Mouse (Mus musculus) hindbrain, postnatal 0 days (tissue): ENCODE measurements around the gene Cars2. TPM values are rescaled to one million over a fixed set of nuclear protein-coding genes. Genes with fewer than 3 reads are reported as not detected.
A peak's percentile ranks its signal among the peaks of the same experiment; 100 is the strongest.

Source experiments
- ATAC-seq: fragments of 200-750 bp; cut with Nextera tagmentation; 2 replicates; pipeline ENCODE4 v1.8.0; 2017; ENCODE audit warnings: mild to moderate bottlenecking, moderate TSS enrichment, moderate library complexity
- DNase-seq: peaks from one replicate; pipeline ENCODE4 v3.0.0-alpha.2; 2015; ENCODE audit warnings: low spot score
- H3K27ac ChIP-seq: fragments of 300-500 bp; sonication (generic); 2 replicates; pipeline ENCODE4 v1.5.1; 2014; ENCODE audit warnings: mild to moderate bottlenecking
- H3K27me3 ChIP-seq: fragments of 300-500 bp; sonication (generic); 2 replicates; pipeline ENCODE4 v1.6.1; 2014; ENCODE audit warnings: low read length, mixed read lengths; ENCODE audit not compliant: insufficient read depth
- H3K36me3 ChIP-seq: fragments of 300-500 bp; sonication (generic); 2 replicates; pipeline ENCODE4 v1.6.1; 2014; ENCODE audit warnings: low read length, mixed read lengths; ENCODE audit not compliant: insufficient read depth
- H3K4me1 ChIP-seq: fragments of 300-500 bp; sonication (generic); 2 replicates; pipeline ENCODE4 v1.6.1; 2014; ENCODE audit warnings: antibody characterized with exemption, low read length, mixed read lengths; ENCODE audit not compliant: insufficient read depth
- H3K4me2 ChIP-seq: fragments of 300-500 bp; sonication (generic); 2 replicates; pipeline ENCODE4 v1.6.1; 2014; ENCODE audit warnings: low read depth, mild to moderate bottlenecking, low read length, moderate library complexity, mixed read lengths
- H3K4me3 ChIP-seq: fragments of 300-500 bp; sonication (generic); 2 replicates; pipeline ENCODE4 v1.5.1; 2014; ENCODE audit warnings: low read length
- H3K9ac ChIP-seq: fragments of 300-500 bp; sonication (generic); replicated peaks from 2 replicates; pipeline ENCODE4 v1.6.1; 2014; ENCODE audit warnings: mild to moderate bottlenecking, low read length, moderate library complexity, mixed read lengths
- H3K9me3 ChIP-seq: fragments of 300-500 bp; sonication (generic); 2 replicates; pipeline ENCODE4 v1.6.1; 2016; ENCODE audit warnings: low read length, mixed read lengths
- CTCF ChIP-seq: IDR thresholded peaks from 2 replicates; pipeline ENCODE4 v1.5.1; 2016; ENCODE audit warnings: antibody characterized with exemption, control low read depth, low read depth
- WGBS: fragments of 180-500 bp; shearing (Covaris S2); extraction: QIAGEN DNeasy Blood & Tissue Kit; methylation state at CpG from one replicate; pipeline ENCODE4 v1.1.7; 2014; 5-methylcytosine and 5-hydroxymethylcytosine counted together
- polyA plus RNA-seq: library from polyadenylated mRNA; unstranded; fragments of >200 nt; fragmentation: Nextera tagmentation; extraction: Ambion mirVana; gene quantifications from 2 replicates; pipeline ENCODE4 v1.2.1, GENCODE M21; 2015
- total RNA-seq: library from RNA; depleted of rRNA; stranded (reverse); fragments of >200 nt; gene quantifications from 2 replicates; pipeline ENCODE4 v1.2.3, GENCODE M21; 2014; rRNA removed

The Cars2 gene
- 42.6 and 58.0 TPM in 2 replicates for total RNA-seq
- 19.3 and 20.7 TPM in 2 replicates for polyA plus RNA-seq

DNA sequence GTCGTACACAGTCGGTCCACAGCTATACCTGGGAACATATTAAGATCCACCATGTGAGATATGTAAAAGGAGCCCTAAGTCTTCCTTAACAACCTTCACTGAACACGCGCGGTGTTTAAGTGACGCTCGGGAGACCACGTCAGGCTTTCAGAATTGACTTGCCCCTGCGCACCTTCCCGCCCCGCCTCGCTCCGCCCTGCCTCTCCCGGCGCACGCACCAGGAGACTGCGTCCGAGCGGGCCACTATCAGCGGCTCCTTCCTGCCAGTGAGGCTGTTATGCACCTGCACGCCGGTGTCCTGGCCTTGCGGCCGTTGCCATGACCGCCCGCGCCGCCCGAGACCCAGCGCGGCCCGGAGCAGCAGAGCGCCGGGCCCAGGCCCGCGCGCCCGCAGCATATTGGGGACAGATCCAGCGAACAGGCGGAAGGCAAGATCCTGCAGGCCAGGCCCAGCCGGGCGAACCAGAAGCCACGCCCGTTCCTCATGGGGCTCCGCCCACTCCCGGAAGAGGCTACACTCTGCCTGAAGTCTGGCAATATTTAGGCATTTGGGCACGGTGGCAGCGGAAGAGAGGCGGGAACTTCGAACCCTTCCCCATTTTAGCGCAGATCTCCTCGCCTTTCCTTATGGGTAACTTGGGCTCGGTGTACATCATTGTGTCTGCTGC is at the start of gene Cars2:
Gene Cars2, minus strand, starts transcription at position 503 of the 668 bp plus-strand sequence.
- no peaks in the 10 kb centered on the region for H3K27me3 ChIP-seq
- peak within 1 kb of the TSS; percentile 88 for H3K27ac ChIP-seq
- no peaks in the 10 kb centered on the region for H3K9me3 ChIP-seq
- DNase-seq (peak; percentile 91), ATAC-seq (peak; percentile 59)
- peaks cover 5% of the 10 kb centered on the region; the same call in 1 of the 2 replicates for H3K4me1 ChIP-seq
- peak within 1 kb of the TSS; percentile 73 for H3K4me3 ChIP-seq
- peak within 1 kb of the TSS; percentile 81 for H3K9ac ChIP-seq
- peak within 1 kb of the TSS; percentile 82 for H3K4me2 ChIP-seq
- under 1% methylated on average over 53 of the region's 53 CpGs for WGBS
- H3K36me3 ChIP-seq: 0 out of 2 replicates have a peak, but pooled peaks cover 4% of the 10 kb centered on the region
- no peak for TF ChIP-seq CTCF

DNA sequence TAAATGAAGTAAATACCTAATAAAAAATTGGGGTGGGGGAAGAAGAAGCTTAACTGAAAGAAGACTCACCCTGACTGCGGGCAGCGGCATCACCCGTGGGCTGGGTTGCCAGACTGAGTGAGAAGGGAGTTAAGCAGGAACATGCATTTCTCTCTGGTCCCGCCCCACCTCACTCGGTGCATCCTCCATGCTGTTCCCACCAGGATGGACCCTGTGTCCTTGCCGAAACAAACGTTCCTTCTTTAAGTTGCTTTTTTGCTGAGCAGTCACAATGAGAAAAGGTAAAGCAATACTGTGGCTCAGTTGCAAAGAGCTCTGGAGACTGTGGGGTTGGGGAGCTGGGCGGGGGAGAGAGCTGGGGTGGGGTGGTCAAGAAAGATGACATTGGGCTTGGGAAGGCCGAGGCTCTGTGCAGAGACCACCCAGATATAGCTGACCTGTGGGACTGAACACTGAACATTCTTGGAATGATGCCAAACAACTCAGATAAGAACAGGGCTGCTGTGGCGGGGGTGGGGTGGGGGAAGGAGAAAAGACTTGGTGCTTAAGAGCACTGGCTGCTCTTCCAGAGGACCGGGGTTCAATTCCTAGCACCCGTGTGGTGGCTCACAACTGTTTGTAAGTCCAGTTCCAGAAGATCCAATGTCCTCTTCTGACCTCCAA is 42.8 kb upstream of the Cars2 start:
- DNase-seq (no peak), ATAC-seq (no peak)
- no peaks in the 10 kb centered on the region for H3K9me3 ChIP-seq
- WGBS: 76% methylated on average over 12 of the region's 12 CpGs
- no peak overlapping the region for H3K4me3 ChIP-seq
- no peak for TF ChIP-seq CTCF
- H3K4me1 ChIP-seq: no peaks in the 10 kb centered on the region
- no peak overlapping the region for H3K4me2 ChIP-seq
- no peak overlapping the region for H3K9ac ChIP-seq
- no peaks in the 10 kb centered on the region for H3K36me3 ChIP-seq
- no peak overlapping the region for H3K27ac ChIP-seq
- no peaks in the 10 kb centered on the region for H3K27me3 ChIP-seq

DNA sequence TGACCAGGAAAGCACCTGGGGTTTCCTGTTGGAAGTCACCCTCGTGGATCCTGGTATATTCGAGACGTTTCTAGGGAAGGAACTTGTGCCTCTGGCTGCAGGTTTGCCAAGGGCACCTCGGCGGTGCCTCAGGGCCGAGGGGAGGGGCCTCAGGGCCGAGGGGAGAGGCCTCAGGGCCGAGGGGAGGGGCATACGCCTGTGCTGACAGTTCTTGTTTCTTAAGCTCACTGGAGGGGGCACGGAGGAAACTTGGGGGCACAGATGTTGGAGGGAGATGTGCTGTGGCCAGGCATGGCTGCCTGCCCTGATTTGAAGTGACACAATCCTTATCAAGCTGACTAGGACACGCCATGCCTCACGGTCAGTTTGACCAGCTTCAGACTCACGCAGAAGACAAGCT is 41.7 kb upstream of the Cars2 start:
- Histone ChIP-seq H3K36me3 (no peaks in the 10 kb centered on the region), H3K4me3 (no peak overlapping the region), H3K27me3 (no peaks in the 10 kb centered on the region), H3K4me2 (no peak overlapping the region), H3K9ac (no peak overlapping the region), H3K4me1 (no peaks in the 10 kb centered on the region), H3K9me3 (no peaks in the 10 kb centered on the region), H3K27ac (no peak overlapping the region)
- 49% methylated on average over 13 of the region's 13 CpGs for WGBS
- TF ChIP-seq CTCF: no peak
- ATAC-seq: no peak
- DNase-seq: no peak

DNA sequence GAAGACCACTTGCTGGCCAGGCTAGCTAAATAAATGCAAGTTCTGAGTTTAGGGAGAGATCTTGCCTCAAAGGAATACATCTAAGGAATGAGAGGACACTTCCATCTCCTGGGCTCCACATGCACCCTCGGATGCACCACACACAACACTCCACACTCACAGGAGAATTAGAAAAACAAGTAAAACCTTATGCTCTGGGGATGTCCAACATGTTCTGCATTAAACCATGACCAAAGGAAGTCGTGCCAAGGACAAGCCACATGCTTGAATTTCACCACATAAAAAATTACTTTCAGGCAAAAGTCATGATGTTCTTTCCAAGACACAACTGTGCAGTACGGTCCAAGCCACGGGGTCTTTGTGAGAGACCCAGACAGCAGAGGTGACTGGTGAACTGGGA is 41.3 kb upstream of the Cars2 start:
- Histone ChIP-seq H3K4me3 (no peak overlapping the region), H3K27me3 (no peaks in the 10 kb centered on the region), H3K36me3 (no peaks in the 10 kb centered on the region), H3K4me2 (no peak overlapping the region), H3K9me3 (no peaks in the 10 kb centered on the region), H3K4me1 (no peaks in the 10 kb centered on the region), H3K9ac (no peak overlapping the region), H3K27ac (no peak overlapping the region)
- WGBS: 85% methylated on average over 4 of the region's 4 CpGs
- no peak for TF ChIP-seq CTCF
- DNase-seq (no peak), ATAC-seq (no peak)

DNA sequence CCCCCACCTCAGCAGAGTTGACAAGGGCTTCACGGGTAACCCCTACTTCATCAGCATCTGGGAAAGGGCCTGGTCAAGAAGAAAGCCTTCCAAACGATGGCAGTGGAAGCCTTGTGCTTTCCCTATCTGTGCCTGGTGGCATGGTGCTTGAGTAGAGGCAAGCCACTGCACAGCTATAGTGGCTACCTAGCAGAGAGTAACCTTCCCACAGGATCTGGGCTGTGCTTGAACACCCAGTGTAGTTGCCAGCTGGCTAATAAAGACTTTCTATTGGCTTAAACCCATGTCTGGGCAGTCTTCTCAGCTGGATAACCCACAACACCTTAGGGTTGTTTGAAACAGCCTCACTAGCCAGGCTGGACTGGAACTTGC is 35.8 kb upstream of the Cars2 start:
- Histone ChIP-seq H3K9me3 (no peaks in the 10 kb centered on the region), H3K27me3 (no peaks in the 10 kb centered on the region), H3K4me3 (no peak overlapping the region), H3K4me2 (no peak overlapping the region), H3K9ac (no peak overlapping the region), H3K36me3 (no peaks in the 10 kb centered on the region), H3K27ac (no peak overlapping the region), H3K4me1 (no peaks in the 10 kb centered on the region)
- no peak for TF ChIP-seq CTCF
- DNase-seq: no peak
- 78% methylated on average over 2 of the region's 2 CpGs for WGBS
- ATAC-seq: no peak

DNA sequence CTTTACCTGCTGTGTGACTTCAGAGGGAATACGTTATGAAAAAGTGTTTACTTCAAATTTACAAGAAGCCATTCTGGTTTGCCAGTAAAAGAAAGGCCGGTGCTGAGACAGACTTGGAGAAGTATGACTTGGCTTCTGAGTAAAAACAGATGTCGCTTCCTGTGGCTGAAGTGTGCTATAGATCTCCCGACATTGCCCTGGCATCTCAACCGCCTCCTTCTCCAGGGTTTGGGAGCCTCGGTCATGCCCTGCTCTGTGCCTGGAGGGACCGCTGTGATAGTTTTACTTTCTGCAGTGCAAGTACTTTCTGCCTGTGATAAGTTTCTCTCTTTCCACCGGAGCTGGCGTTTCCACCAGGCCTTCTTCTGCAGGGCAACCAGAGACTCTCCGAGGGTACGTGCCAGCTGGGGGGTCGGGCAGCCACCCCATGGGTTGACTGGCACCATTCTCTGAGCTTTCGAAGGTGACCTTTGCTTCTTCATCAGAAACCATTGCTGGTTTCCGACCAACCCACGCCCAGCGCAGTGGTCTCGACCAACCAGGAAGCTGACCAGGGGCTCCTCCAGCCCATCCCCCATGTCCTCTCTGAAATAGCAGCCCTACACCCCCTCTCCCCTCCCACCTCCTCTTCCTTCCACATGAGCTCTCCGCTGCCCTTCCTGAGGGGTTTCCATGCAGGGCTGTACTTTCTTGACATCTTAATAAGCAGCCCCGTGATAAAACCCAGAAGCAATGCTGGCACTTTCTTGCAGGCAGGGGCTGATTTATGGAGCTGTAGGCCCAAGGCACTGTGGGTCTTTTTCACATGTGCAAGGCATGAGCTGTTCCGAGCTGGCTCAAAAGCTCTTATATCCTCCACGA is 35.2 kb upstream of the Cars2 start:
- Histone ChIP-seq H3K27ac (no peak overlapping the region), H3K4me3 (no peak overlapping the region), H3K9ac (no peak overlapping the region), H3K36me3 (no peaks in the 10 kb centered on the region), H3K4me1 (no peaks in the 10 kb centered on the region), H3K9me3 (no peaks in the 10 kb centered on the region), H3K27me3 (no peaks in the 10 kb centered on the region), H3K4me2 (no peak overlapping the region)
- DNase-seq (no peak), ATAC-seq (no peak)
- no peak for TF ChIP-seq CTCF
- 85% methylated on average over 21 of the region's 21 CpGs for WGBS
